8 mouse cellular contexts compared by ENCODE assay signal in genomic region chr2:38111655-38112351, GRCm38 (mm10).
A peak's percentile ranks its signal among the peaks of the same experiment; 100 is the strongest.
DNase-seq lines count a peak whose midpoint lies in the region; ATAC-seq and TF ChIP-seq lines count a peak whose summit lies in the region.

No protein-coding gene starts in this region.

- H3K36me3 ChIP-seq in lung, embryonic 14.5 days (ENCODE audit: insufficient read depth), result no peaks in the 10 kb centered on the region

- no peak overlapping the region for H3K9ac ChIP-seq in lung, embryonic 14.5 days

- peak; percentile 73 for ATAC-seq in lung, embryonic 14.5 days (ENCODE audit: insufficient read depth)

- peak; percentile 20 to 40 for DNase-seq in cerebellum, postnatal 10 days
- DNase-seq in cerebellum, adult 9-11 months, result no peak
- DNase-seq in lung, embryonic 14.5 days, result peak; percentile 80
- no peak for DNase-seq in lung, adult 18-20 months
- peak; percentile 36 to 55 for DNase-seq in layer of hippocampus, postnatal 36 days
- DNase-seq in right cerebral cortex, postnatal 14 days, result peak; percentile 14
- DNase-seq in yolk sac, embryonic 10.5 days (ENCODE audit: low spot score), result no peak
- no peak for DNase-seq in cerebellum, adult 2 months

- no peak overlapping the region for H3K4me2 ChIP-seq in lung, embryonic 14.5 days

- no peak for TF ChIP-seq POLR2A in cerebellum, adult 2 months (IDR thresholded peaks at IDR 0.05; ENCODE audit: borderline replicate concordance, insufficient read depth, low read length)

- H3K27ac ChIP-seq in lung, embryonic 14.5 days (ENCODE audit: low read depth), result no peak overlapping the region
- no peak overlapping the region for H3K27ac ChIP-seq in cerebellum, adult 2 months (ENCODE audit: insufficient read depth, low read length)

- no peaks in the 10 kb centered on the region for H3K27me3 ChIP-seq in lung, embryonic 14.5 days (ENCODE audit: insufficient read depth, low read length)
- no peaks in the 10 kb centered on the region for H3K27me3 ChIP-seq in cerebellum, adult 2 months (ENCODE audit: control insufficient read depth, insufficient read depth, low read length)

- H3K4me1 ChIP-seq in lung, embryonic 14.5 days (ENCODE audit: insufficient read depth), result 0 out of 2 replicates have a peak, but pooled peaks cover 3% of the 10 kb centered on the region
- no peaks in the 10 kb centered on the region for H3K4me1 ChIP-seq in cerebellum, adult 2 months (ENCODE audit: control insufficient read depth, insufficient read depth, low read length)

- 50% methylated on average over 5 of the region's 5 CpGs for WGBS in lung, embryonic 14.5 days
- WGBS in cerebellum, adult 2 months, result 49% methylated on average over 5 of the region's 5 CpGs

- 0 out of 2 replicates have a peak, but pooled peaks have one; percentile 16 for TF ChIP-seq CTCF in lung, embryonic 14.5 days (IDR thresholded peaks at IDR 0.05; ENCODE audit: low read depth)
- TF ChIP-seq CTCF in cerebellum, adult 2 months (IDR thresholded peaks at IDR 0.05; ENCODE audit: borderline replicate concordance, insufficient read depth, low read depth, low read length), result no peak

- H3K4me3 ChIP-seq in lung, embryonic 14.5 days (ENCODE audit: low read depth, low read length), result no peak overlapping the region
- H3K4me3 ChIP-seq in cerebellum, adult 2 months (replicated peaks; ENCODE audit: insufficient read depth, low read depth, low read length), result no peak overlapping the region

- H3K9me3 ChIP-seq in lung, embryonic 14.5 days (ENCODE audit: low read depth, low read length), result no peaks in the 10 kb centered on the region

Comparison
In these comparisons a context has a peak if more than half of its experiments do, and no peak if none do; other contexts are left out.
1. DNase-seq: peak in cerebellum, postnatal 10 days (2 of 2), lung, embryonic 14.5 days (single experiment), layer of hippocampus, postnatal 36 days (2 of 2) and right cerebral cortex, postnatal 14 days (single experiment); none in cerebellum, adult 9-11 months (single experiment), lung, adult 18-20 months (0 of 2), yolk sac, embryonic 10.5 days (single experiment) and cerebellum, adult 2 months (0 of 2).